Mouse (Mus musculus): ENCODE data around the gene Trex1.

Gene Trex1

GRCm38 (mm10) chr9:109010316-109010690, 49.2 kb downstream of the Trex1 start:
- DNase-seq (ENCODE audit: low spot score) = no peak

GRCm38 (mm10) chr9:109009636-109010315, 49.8 kb downstream of the Trex1 start:
- peak; percentile 18 for DNase-seq (ENCODE audit: low spot score)

GRCm38 (mm10) chr9:109008994-109009635, 50.4 kb downstream of the Trex1 start:
- DNase-seq (ENCODE audit: low spot score) = no peak

GRCm38 (mm10) chr9:109008081-109008480, 51.5 kb downstream of the Trex1 start:
- DNase-seq (ENCODE audit: low spot score) = no peak
